Mouse (Mus musculus) midbrain, embryonic 12.5 days (tissue): ENCODE results near the gene Rnf215. TPM values are rescaled to one million over a fixed set of nuclear protein-coding genes. Genes with fewer than 3 reads are reported as not detected.

ENCODE experiments used
- ATAC-seq: fragments of 200-750 bp; cut with Nextera tagmentation; 2 replicates; pipeline ENCODE4 v1.8.0; 2017; ENCODE audit warnings: low read depth, moderate TSS enrichment, moderate library complexity; ENCODE audit not compliant: low FRiP score
- H3K27ac ChIP-seq: fragments of 300-500 bp; sonication (generic); replicated peaks from 2 replicates; pipeline ENCODE4 v1.5.1; 2016; ENCODE audit warnings: mild to moderate bottlenecking
- H3K27me3 ChIP-seq: fragments of 300-500 bp; sonication (generic); 2 replicates; pipeline ENCODE4 v1.6.1; 2016; ENCODE audit warnings: mild to moderate bottlenecking
- H3K36me3 ChIP-seq: fragments of 300-500 bp; sonication (generic); 2 replicates; pipeline ENCODE4 v1.6.1; 2016
- H3K4me1 ChIP-seq: fragments of 300-500 bp; sonication (generic); 2 replicates; pipeline ENCODE4 v1.6.1; 2016
- H3K4me2 ChIP-seq: fragments of 300-500 bp; sonication (generic); replicated peaks from 2 replicates; pipeline ENCODE4 v1.6.1; 2016; ENCODE audit warnings: mild to moderate bottlenecking, moderate library complexity
- H3K4me3 ChIP-seq: fragments of 300-500 bp; sonication (generic); 2 replicates; pipeline ENCODE4 v1.5.1; 2016; ENCODE audit warnings: mild to moderate bottlenecking
- H3K9ac ChIP-seq: fragments of 300-500 bp; sonication (generic); replicated peaks from 2 replicates; pipeline ENCODE4 v1.6.1; 2016; ENCODE audit warnings: mild to moderate bottlenecking, moderate library complexity
- H3K9me3 ChIP-seq: fragments of 300-500 bp; sonication (generic); 2 replicates; pipeline ENCODE4 v1.6.1; 2016; ENCODE audit warnings: mild to moderate bottlenecking
- WGBS: fragments of 180-500 bp; shearing (Covaris S2); methylation state at CpG from one replicate; pipeline ENCODE4 v1.1.7; 2016; 5-methylcytosine and 5-hydroxymethylcytosine counted together
- polyA plus RNA-seq: library from polyadenylated mRNA; unstranded; fragments of >200 nt; fragmentation: Nextera tagmentation; extraction: Ambion mirVana; gene quantifications from 2 replicates; pipeline ENCODE4 v1.2.1, GENCODE M21; 2016

Rnf215 gene
- polyA plus RNA-seq: 36.8 and 37.5 TPM in 2 replicates

GRCm38 (mm10) chr11:4134986-4135935 lies at the start of gene Rnf215:
TSS of gene Rnf215 (plus strand) at chr11:4135202.
- Histone ChIP-seq H3K4me3 (peak within 1 kb of the TSS; percentile 90), H3K9me3 (0 out of 2 replicates have a peak, but pooled peaks cover 3% of the 10 kb centered on the region), H3K27ac (peak within 1 kb of the TSS; percentile 86), H3K4me1 (peaks cover 20% of the 10 kb centered on the region), H3K36me3 (peaks cover 30% of the 10 kb centered on the region), H3K27me3 (peaks cover 2% of the 10 kb centered on the region; the same call in 1 of the 2 replicates), H3K9ac (peak within 1 kb of the TSS; percentile 97), H3K4me2 (peak within 1 kb of the TSS; percentile 77)
- peak; percentile 94 for ATAC-seq
- 2% methylated on average over 66 of the region's 66 CpGs for WGBS

- H3K4me2 ChIP-seq: no peak overlapping the region
- no peak overlapping the region for H3K27ac ChIP-seq
- H3K9me3 ChIP-seq: no peaks in the 10 kb centered on the region
- no peaks in the 10 kb centered on the region for H3K27me3 ChIP-seq
- H3K36me3 ChIP-seq: peaks cover 6% of the 10 kb centered on the region
- ATAC-seq: no peak
- no peaks in the 10 kb centered on the region for H3K4me1 ChIP-seq
- 55% methylated on average over 1 of the region's 1 CpGs for WGBS
- no peak overlapping the region for H3K9ac ChIP-seq
- no peak overlapping the region for H3K4me3 ChIP-seq
These were observed 48.8 kb upstream of the Rnf215 start for GRCm38 (mm10) chr11:4086246-4086645.

- no peak for ATAC-seq
- 61% methylated on average over 2 of the region's 2 CpGs for WGBS
- no peak overlapping the region for H3K9ac ChIP-seq
These were observed 47.7 kb upstream of the Rnf215 start for GRCm38 (mm10) chr11:4087267-4087666.

GRCm38 (mm10) chr11:4093459-4094377 lies 41.3 kb upstream of the Rnf215 start:
- Histone ChIP-seq H3K27me3 (no peaks in the 10 kb centered on the region), H3K4me3 (no peak overlapping the region), H3K27ac (no peak overlapping the region), H3K4me1 (peaks cover 26% of the 10 kb centered on the region), H3K36me3 (peaks cover 14% of the 10 kb centered on the region), H3K9me3 (no peaks in the 10 kb centered on the region), H3K9ac (no peak overlapping the region), H3K4me2 (peak overlapping the region; percentile 88; the same call in 1 of the 2 replicates)
- ATAC-seq: no peak
- 86% methylated on average over 18 of the region's 18 CpGs for WGBS

More at GRCm38 (mm10) chr11:4087267-4087666, 47.7 kb upstream of the Rnf215 start:
- no peaks in the 10 kb centered on the region for H3K27me3 ChIP-seq
- H3K27ac ChIP-seq: no peak overlapping the region
- no peak overlapping the region for H3K4me2 ChIP-seq
- H3K4me1 ChIP-seq: no peaks in the 10 kb centered on the region
- H3K9me3 ChIP-seq: no peaks in the 10 kb centered on the region
- no peak overlapping the region for H3K4me3 ChIP-seq
- H3K36me3 ChIP-seq: peaks cover 14% of the 10 kb centered on the region

GRCm38 (mm10) chr11:4094378-4095170 lies 40.4 kb upstream of the Rnf215 start:
- no peak for ATAC-seq
- Histone ChIP-seq H3K4me2 (peak overlapping the region; percentile 88), H3K9me3 (no peaks in the 10 kb centered on the region), H3K4me3 (peak overlapping the region; percentile 58), H3K27ac (peak overlapping the region; percentile 85), H3K4me1 (peaks cover 26% of the 10 kb centered on the region), H3K36me3 (peaks cover 14% of the 10 kb centered on the region), H3K27me3 (no peaks in the 10 kb centered on the region), H3K9ac (peak overlapping the region; percentile 49)
- WGBS: 5% methylated on average over 23 of the region's 24 CpGs

- ATAC-seq: peak; percentile 23; the same call in 1 of the 2 replicates
- Histone ChIP-seq H3K9me3 (no peaks in the 10 kb centered on the region), H3K4me1 (peaks cover 26% of the 10 kb centered on the region)
These were observed 39.6 kb upstream of the Rnf215 start, which contains the start of gene Mtfp1 for GRCm38 (mm10) chr11:4095171-4096053. TSS of gene Mtfp1 (minus strand) at chr11:4095445.

GRCm38 (mm10) chr11:4096054-4096984 lies 38.7 kb upstream of the Rnf215 start:
- H3K4me3 ChIP-seq: peak overlapping the region; percentile 54
- 2% methylated on average over 45 of the region's 45 CpGs for WGBS
- ATAC-seq: peak; percentile 92
- H3K4me2 ChIP-seq: peak overlapping the region; percentile 88
- H3K9me3 ChIP-seq: no peaks in the 10 kb centered on the region
- H3K36me3 ChIP-seq: peaks cover 8% of the 10 kb centered on the region
- H3K4me1 ChIP-seq: peaks cover 26% of the 10 kb centered on the region
- H3K9ac ChIP-seq: peak overlapping the region; percentile 83
- no peaks in the 10 kb centered on the region for H3K27me3 ChIP-seq
- peak overlapping the region; percentile 85 for H3K27ac ChIP-seq

More at GRCm38 (mm10) chr11:4095171-4096053, 39.6 kb upstream of the Rnf215 start, which contains the start of gene Mtfp1:
- peak within 1 kb of the TSS; percentile 58 for H3K4me3 ChIP-seq
- peak within 1 kb of the TSS; percentile 58 for H3K9ac ChIP-seq
- peak within 1 kb of the TSS; percentile 85 for H3K27ac ChIP-seq
- 7% methylated on average over 34 of the region's 34 CpGs for WGBS
- peak within 1 kb of the TSS; percentile 88 for H3K4me2 ChIP-seq
- H3K36me3 ChIP-seq: peaks cover 14% of the 10 kb centered on the region
- H3K27me3 ChIP-seq: no peaks in the 10 kb centered on the region

- peaks cover 26% of the 10 kb centered on the region for H3K4me1 ChIP-seq
- no peaks in the 10 kb centered on the region for H3K27me3 ChIP-seq
- ATAC-seq: peak; percentile 44
- peak overlapping the region; percentile 88 for H3K4me2 ChIP-seq
- H3K36me3 ChIP-seq: no peaks in the 10 kb centered on the region
- peak overlapping the region; percentile 85 for H3K27ac ChIP-seq
- peak overlapping the region; percentile 54 for H3K4me3 ChIP-seq
- no peaks in the 10 kb centered on the region for H3K9me3 ChIP-seq
- peak overlapping the region; percentile 83 for H3K9ac ChIP-seq
- 25% methylated on average over 10 of the region's 10 CpGs for WGBS
These were observed 37.8 kb upstream of the Rnf215 start for GRCm38 (mm10) chr11:4097091-4097621.

GRCm38 (mm10) chr11:4098120-4098519 lies 36.9 kb upstream of the Rnf215 start:
- Histone ChIP-seq H3K4me2 (no peak overlapping the region), H3K4me1 (peaks cover 26% of the 10 kb centered on the region), H3K27ac (no peak overlapping the region), H3K27me3 (no peaks in the 10 kb centered on the region), H3K4me3 (no peak overlapping the region), H3K9me3 (no peaks in the 10 kb centered on the region), H3K36me3 (no peaks in the 10 kb centered on the region), H3K9ac (no peak overlapping the region)
- no peak for ATAC-seq
- 73% methylated on average over 8 of the region's 8 CpGs for WGBS
